Mouse (Mus musculus): Measurements from ENCODE around the gene Krt39.

The Krt39 gene

DNA sequence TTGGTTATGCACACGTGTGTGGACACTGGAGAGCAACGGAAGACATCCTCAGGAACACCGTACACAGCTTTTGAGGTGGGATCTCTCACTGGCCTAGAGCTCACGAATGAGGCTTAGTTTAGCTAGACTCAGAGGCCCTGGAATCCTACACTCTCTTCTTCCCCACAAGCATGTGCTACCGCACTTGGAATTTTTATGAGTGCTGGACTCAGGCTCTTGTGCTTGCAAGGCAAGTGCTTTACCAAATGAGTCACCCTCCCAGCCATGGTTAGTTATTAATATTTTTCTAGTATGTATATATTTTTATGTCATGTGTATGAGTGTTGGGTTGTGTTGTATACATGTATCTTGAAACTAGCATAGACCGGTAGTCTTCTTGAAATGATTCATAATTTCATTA is 49.2 kb downstream of the Krt39 start:
- DNase-seq (ENCODE audit: low spot score), result no peak

DNA sequence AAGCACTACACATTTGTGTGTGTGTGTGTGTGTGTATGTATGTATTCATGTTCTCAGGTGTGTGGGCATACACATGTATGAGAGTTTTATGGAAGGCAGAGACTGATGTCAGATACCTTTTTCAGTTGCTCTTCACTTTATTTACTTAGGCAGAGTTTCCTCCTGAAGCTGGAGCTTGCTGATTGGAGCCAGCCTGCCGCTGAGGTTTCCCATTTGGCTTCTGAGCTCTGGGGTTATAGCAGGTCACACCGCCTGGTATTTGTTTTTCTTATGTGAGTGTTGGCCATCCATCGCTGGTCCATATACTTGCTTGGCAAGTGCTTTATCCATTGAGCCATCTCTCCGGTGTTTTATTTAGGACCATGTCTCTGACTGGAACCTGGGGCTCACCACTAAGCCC is 51.9 kb downstream of the Krt39 start:
- DNase-seq (ENCODE audit: low spot score), result no peak

DNA sequence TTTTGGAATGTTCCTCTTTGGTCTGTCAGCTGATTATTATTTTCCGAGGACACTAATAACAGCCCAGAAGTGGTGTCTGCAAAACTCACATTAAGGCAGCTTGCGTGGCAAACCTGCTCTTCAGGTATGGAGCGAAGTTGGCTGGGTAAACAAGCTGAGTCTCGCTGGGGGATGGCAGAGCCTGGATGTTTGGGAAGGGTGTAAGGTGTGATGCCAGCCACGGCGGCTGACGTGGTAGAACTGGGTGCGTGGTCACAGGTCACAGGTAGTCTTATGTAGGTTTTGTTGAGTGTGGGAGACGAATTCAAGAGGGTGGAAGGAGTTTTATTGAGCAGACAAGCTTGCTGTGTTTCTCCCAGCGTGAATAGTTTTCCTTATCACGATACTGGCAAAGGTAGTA is 52.6 kb downstream of the Krt39 start:
- DNase-seq (ENCODE audit: low spot score), result no peak

DNA sequence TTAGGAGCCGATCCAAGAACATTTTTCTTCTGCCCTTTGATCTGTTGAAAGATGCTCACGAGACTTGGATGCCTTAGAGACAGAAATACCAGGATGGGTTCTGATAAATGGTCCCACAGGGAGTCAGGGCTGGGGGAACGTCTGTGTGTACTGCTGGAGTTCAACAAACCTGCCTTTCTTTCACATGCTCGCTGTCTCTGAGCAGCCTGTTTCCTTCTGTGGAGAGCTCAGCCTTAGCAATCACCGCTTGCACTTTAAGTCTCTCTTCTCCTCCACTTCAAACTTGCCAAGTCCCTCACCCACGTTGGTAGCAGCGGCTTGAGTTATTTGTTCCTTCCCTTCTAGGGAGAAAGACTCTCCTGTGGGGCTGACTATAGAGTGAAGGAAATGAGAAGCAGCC is 54.8 kb downstream of the Krt39 start:
- DNase-seq (ENCODE audit: low spot score), result no peak

DNA sequence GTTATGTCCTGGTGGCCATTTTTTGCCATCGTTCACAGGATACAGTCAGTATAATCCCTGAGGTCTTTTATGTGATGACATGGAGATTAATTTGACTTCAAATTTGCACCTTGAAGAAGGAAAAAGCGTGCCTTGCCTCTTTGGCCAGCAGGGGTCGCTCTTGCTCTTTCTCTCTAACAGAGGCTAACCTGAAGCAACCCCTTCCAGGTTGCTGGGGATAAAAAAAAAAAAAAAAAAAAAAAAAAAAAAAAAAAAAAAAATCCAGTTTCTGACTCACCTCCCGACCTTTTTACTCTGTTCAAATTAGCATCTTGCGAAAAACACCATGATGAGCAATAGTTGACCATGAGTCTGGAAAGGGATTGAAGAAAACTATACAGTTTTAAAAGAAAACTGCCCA is 56.3 kb downstream of the Krt39 start:
- DNase-seq (ENCODE audit: low spot score), result peak; percentile 90
